Mouse (Mus musculus): ENCODE results near the gene Maml3.

The Maml3 gene

GRCm38 (mm10) chr3:51713233-51713632 lies 391.6 kb downstream of the Maml3 start:
- no peak for DNase-seq (ENCODE audit: low read depth, low spot score)

- DNase-seq (ENCODE audit: low read depth, low spot score), result no peak
Measured at GRCm38 (mm10) chr3:51712382-51712781, 392.5 kb downstream of the Maml3 start.

DNA sequence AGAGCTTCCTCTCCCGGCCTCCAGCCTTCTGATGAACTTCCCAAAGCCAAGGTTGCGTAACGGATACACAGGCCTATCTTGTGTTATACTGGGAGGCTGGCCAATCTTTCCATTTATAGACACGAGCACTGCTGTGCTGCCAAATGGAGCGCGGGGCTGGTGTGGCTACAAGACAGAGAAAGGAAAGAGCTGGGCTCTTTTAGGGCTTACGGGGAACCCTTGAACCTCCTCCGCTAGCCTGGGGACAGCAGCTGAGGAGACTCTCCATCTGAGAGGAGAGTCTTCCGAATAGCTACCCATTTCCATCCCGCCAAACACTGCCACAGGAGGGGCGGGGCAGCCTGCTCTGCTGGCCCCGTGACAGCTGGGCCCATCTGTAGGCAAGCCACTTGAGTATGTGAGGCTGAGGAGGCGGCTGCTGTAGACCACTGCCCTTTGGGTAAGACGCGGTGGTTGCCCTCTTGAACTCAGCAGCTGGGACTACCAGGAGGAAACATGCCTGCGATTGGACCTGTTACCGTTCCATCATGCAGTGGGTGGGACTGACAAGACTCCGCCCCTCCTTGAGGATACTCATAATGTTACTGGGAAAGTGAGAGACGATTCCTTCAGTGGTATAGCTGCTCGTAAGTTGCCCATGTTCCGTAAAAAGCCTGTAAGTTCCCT lies 396.0 kb downstream of the Maml3 start:
- DNase-seq (ENCODE audit: low read depth, low spot score), result no peak

GRCm38 (mm10) chr3:51708375-51708745 lies 396.5 kb downstream of the Maml3 start:
- DNase-seq (ENCODE audit: low read depth, low spot score), result no peak

DNA sequence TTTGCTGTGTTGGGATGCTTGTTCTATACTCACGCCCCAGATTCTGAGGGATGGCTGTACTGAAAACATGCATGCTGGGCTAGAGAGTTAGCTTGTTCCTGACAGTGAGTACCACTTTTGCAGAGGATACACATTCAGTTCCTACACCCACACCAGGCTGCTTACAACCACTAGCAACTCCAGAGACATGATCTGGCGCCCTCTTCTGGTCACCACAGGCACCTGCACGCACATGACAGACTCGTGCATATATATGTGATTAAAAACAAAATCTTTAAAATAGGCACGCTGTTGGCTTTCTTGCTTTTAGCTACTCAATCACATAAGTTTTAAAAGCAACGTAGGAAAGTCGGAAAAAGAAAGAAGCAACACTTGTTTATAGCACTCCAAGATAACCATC lies 399.7 kb downstream of the Maml3 start:
- peak; percentile 35 for DNase-seq (ENCODE audit: low read depth, low spot score)

GRCm38 (mm10) chr3:51703478-51703877 lies 401.4 kb downstream of the Maml3 start:
- no peak for DNase-seq (ENCODE audit: low read depth, low spot score)

- DNase-seq (ENCODE audit: low read depth, low spot score), result no peak
Measured at GRCm38 (mm10) chr3:51702701-51703286, 402.1 kb downstream of the Maml3 start.

DNA sequence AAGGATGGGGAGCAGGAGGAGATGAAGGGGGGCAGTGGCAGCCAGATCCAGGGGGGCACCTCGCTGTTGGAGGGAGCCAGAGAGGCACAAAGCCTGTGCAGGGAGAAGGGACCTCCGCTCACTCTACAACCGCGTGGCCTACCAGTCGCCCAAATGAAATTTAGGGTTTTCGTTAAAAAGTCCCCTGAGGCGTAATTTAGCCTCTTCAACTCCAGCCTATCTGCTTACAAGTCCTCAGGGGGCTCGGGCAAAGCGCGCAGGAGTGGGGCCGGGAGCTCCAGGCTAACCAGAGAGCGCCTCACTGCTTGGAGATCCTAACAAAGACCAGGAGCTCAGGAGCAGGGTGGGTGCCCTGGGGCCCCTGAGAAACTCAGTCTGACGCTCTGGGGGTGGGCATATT lies 402.9 kb downstream of the Maml3 start:
- no peak for DNase-seq (ENCODE audit: low read depth, low spot score)

- no peak for DNase-seq (ENCODE audit: low read depth, low spot score)
Measured at GRCm38 (mm10) chr3:51701281-51701751, 403.6 kb downstream of the Maml3 start.

DNA sequence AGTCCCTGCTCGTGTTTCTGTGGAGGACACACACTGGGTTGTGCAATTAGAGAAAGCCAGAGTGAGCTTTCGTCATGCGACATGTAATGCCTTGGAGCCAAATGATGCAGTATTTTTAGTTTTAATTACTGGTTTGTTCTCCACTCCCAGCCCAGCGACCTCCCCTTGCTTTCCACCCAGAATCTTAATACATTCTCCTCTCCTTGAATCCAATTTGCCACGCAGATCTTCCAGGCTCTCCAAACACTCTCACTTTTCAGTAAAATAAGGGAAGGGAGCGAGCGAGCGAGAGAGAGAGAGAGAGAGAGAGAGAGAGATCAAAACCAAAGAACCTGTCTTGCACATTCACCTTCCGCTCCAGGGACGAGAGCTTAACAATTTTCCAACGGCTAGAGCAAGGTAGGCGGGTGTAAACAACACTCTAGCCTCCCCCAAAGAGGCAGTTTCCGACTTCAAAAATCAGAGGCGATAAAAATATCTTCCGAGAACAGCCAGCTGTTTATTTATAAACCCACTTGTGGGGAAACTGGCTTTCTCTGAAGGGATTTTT lies 404.1 kb downstream of the Maml3 start:
- no peak for DNase-seq (ENCODE audit: low read depth, low spot score)

GRCm38 (mm10) chr3:51700123-51700522 lies 404.8 kb downstream of the Maml3 start:
- no peak for DNase-seq (ENCODE audit: low read depth, low spot score)

- DNase-seq (ENCODE audit: low read depth, low spot score), result no peak
Measured at GRCm38 (mm10) chr3:51697931-51698330, 406.9 kb downstream of the Maml3 start.

DNA sequence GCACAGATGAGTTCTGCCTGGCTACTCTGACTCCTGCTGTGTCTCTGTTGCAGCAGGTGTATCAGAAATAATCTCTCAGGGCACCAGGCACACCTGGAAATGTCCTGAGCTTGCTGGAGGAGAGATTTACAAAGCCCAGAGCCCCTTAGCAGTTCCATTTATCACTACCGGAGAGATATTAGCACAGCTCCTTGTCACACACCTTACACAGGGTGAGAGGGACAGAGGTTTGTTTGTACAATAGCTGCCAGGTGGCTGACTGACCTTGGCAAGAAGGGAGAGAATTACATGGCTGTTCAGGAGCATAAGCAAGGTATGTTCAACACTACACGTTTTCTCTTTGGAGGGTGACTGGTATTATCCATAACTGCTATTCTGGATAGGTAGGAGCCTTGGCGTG lies 409.2 kb downstream of the Maml3 start:
- no peak for DNase-seq (ENCODE audit: low read depth, low spot score)

DNA sequence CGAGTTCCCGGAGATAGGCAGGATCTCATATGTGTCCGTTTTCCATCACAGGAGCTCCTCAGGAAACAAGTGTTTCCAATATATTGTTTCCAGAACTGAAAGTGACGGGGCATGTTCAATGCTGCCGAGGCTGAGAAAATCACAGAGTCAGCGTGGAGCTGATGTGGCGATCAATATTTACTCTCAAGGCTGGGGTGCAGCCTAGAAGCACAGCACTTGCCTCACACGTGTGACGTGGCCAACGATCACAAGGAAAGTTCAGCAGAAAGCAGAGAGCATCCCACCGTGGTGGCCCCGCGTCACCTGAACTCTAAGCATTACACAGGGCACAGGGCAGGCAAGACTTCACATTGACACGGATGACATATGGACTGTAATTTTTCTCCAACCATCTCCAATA lies 410.3 kb downstream of the Maml3 start:
- DNase-seq (ENCODE audit: low read depth, low spot score), result no peak

DNA sequence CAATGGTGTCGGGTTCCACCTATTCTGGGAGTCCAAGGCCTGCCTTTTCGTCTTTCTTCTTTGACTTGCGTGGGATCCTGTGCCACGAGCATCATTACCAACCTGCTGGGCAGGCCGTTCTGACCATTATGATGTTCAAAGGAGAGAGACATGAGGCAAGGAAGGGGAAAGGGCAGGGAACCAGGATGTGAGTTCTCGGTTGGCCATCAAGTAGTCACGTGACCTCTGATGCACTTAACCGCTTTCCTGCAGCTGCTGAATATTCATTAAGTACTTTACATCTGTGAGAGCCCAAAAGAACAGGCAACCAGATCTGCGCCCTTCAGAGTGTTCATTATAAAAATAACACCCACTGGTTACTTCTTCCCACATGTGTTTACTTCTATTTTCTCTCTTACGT lies 411.7 kb downstream of the Maml3 start:
- DNase-seq (ENCODE audit: low read depth, low spot score), result no peak

DNA sequence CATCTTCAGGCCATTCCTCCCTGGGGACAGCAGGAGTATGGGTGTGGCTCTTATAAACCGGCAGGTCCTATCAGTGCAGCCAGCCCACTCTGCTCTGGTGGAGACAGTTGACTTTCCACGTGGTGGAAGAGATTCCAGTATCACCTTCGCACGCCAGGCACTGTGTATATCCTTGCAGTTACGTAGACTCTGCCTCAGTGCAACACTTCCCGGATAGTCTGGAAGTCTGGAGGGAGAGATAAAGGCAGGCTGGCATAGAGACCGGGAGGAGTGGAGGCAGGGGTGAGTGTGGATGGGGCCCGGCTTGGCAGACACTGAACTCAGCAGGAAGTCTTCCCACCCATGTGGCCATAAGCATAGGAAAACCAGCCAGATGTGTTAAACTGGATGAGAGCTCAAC lies 416.2 kb downstream of the Maml3 start:
- no peak for DNase-seq (ENCODE audit: low read depth, low spot score)

DNA sequence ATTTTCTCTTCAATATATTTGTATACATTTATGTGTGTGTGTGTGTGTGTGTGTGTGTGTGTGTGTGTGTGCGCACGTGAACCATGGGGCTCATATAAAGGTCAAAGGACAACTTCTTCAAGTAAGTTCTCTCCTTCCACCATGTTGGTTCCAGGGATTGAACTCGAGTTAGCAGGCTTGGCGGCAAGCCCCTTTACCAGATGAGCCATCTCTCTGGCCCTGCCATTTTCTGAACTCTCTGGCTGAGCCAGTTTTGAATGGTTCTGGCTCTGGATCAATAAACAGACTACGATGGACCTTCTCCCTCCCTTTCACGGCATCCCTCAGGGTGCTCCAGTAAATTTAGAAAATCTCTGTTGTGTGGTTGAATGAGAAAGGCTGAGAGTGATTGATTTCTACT lies 418.1 kb downstream of the Maml3 start:
- no peak for DNase-seq (ENCODE audit: low read depth, low spot score)

DNA sequence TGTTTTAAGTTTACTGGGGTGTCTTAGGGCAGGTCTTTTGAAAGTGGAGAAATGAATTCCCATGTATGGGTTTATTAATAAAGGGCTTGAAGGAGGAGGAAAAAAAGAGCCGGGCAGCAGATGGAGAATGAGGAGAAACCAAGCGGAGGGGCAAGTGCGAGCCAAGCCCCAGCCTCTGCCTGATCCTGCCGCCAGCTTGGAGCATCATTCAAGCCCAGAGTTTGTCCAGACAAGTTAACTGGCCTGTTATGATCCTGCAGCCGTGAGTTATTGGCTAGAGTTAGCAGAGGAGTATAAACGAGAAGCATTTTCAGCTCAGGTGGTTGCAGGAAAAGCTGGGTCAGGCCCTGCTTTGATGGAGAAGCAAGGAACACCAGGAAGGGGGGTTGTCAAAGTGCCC lies 418.6 kb downstream of the Maml3 start:
- DNase-seq (ENCODE audit: low read depth, low spot score), result no peak

DNA sequence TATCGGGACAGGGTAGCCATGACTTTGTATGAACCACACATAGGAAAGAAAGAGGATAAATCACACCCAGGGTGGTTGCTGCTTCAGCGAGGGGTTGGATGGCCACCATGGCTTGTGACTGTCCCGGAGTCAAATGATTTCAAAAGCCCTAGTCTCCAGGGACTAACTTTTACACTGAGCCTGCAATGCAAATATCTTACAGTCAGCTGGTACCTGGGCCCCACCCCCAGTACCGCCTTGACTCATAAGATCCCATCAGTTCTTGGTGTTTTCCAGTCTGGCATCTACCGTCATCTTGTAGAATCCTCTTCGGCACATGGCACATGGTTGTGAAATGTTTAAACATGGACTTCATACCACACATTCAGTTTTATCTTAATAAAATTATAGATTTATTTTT lies 419.3 kb downstream of the Maml3 start:
- DNase-seq (ENCODE audit: low read depth, low spot score), result no peak

GRCm38 (mm10) chr3:51674963-51675362 lies 429.9 kb downstream of the Maml3 start:
- no peak for DNase-seq (ENCODE audit: low read depth, low spot score)

GRCm38 (mm10) chr3:51673408-51674086 lies 431.3 kb downstream of the Maml3 start:
- DNase-seq (ENCODE audit: low read depth, low spot score), result no peak

GRCm38 (mm10) chr3:51672631-51673030 lies 432.2 kb downstream of the Maml3 start:
- DNase-seq (ENCODE audit: low read depth, low spot score), result no peak

GRCm38 (mm10) chr3:51671071-51671469 lies 433.8 kb downstream of the Maml3 start:
- no peak for DNase-seq (ENCODE audit: low read depth, low spot score)

Measured in c-Kit-negative CD71-positive TER-119-positive erythroid progenitor cells, embryonic 14.5 days (primary cell).